Mouse (Mus musculus) hematopoietic multipotent progenitor cell, adult 10-12 weeks (in vitro differentiated cells): ENCODE results near the gene Gm49361. TPM values are rescaled to one million over a fixed set of nuclear protein-coding genes. Genes with fewer than 3 reads are reported as not detected.

Source experiments
- polyA plus RNA-seq: library from polyadenylated mRNA; stranded (reverse); fragments of >175 nt; gene quantifications from 2 replicates; pipeline ENCODE4 v1.2.3, GENCODE M21; 2012; ENCODE audit warnings: low replicate concordance

The Gm49361 gene
- polyA plus RNA-seq: not detected in 2 replicates

GRCm38 (mm10) chr14:57746001-57746771 is at the start of gene Gm49361:
Gm49361 (minus strand) TSS chr14:57746103.

GRCm38 (mm10) chr14:57758237-57758636 is 12.3 kb upstream of the Gm49361 start, which contains the start of gene Lats2:
Lats2 (minus strand) TSS chr14:57758388.

DNA sequence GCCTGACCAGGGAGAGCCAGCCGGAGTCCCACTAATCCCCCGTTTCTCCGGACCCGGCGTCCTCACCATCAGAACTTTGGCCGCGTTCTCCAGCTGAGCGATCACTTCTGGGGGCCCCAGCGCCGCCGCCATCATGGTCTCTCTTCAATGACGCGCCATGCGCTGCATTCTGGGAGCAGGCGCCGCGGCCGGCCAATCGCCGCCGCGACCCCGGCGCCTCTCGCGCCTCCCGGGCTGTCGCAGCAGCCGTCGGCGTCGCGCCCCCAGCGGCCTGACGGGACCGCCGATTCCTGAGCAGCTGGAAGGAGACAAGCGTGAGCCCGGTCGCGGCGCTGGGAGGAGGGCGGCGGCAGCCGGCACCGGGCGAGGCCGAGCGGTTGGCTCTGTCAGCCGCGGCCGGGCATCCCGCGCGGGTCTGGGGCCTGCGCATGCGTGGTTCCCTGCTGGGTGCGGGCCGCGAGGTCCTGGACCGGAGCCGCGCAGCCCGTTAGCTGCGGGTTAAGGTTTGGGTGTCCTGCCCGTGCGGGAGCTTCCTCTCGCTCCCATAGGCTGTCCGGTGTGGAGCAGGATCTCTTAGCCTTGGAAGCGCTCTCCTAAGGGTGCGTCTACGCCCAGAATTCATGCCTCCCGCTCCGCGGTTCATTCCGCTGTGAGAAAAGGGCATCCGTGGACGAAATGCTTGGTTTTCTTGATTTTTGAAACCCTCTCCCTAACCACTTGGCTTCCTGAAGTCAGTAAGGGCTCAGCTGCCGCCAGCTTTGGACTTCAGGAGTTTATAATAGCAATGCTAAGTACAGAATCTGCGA is 80.9 kb downstream of the Gm49361 start, which contains the start of gene Xpo4:
Gene Xpo4 (minus strand): TSS at position 609 of the 806 bp plus-strand sequence.

Other genes with a start within 250 kb of the Gm49361 start
- gene Il17d, start 221.3 kb downstream of the Gm49361 start, polyA plus RNA-seq: 0.27 and 1.1 TPM in 2 replicates
- gene Eef1akmt1, start 174.5 kb downstream of the Gm49361 start, polyA plus RNA-seq: 1.5 and 2.4 TPM in 2 replicates
- gene Xpo4, start 80.7 kb downstream of the Gm49361 start, polyA plus RNA-seq: 1.7 and 9.6 TPM in 2 replicates
- gene Lats2, start 12.3 kb upstream of the Gm49361 start, polyA plus RNA-seq: 55.5 and 104 TPM in 2 replicates
- 184 and 260 TPM in 2 replicates for gene Sap18, start 52.1 kb upstream of the Gm49361 start, polyA plus RNA-seq
- gene Ska3, start 80.1 kb upstream of the Gm49361 start, polyA plus RNA-seq: 0.42 and 1.6 TPM in 2 replicates
- 169 and 276 TPM in 2 replicates for gene Mrpl57, start 80.1 kb upstream of the Gm49361 start, polyA plus RNA-seq
- 2.8 and 5.7 TPM in 2 replicates for gene Zdhhc20, start 144.2 kb upstream of the Gm49361 start, polyA plus RNA-seq